Mouse (Mus musculus) CH12.LX (cell line): ENCODE results near the gene Srprb. TPM values are rescaled to one million over a fixed set of nuclear protein-coding genes. Genes with fewer than 3 reads are reported as not detected.

Source experiments
- DNase-seq: peaks from one replicate; pipeline ENCODE4 v3.0.0-alpha.2; 2013; ENCODE audit errors: extremely low read depth
- H3K27ac ChIP-seq: 2 replicates; pipeline ENCODE4 v1.5.1; 2012; ENCODE audit warnings: low read depth, mild to moderate bottlenecking, control low read depth, moderate library complexity; ENCODE audit not compliant: insufficient read depth
- H3K27me3 ChIP-seq: replicated peaks from 2 replicates; pipeline ENCODE3; 2012; ENCODE audit warnings: inconsistent platforms
- H3K36me3 ChIP-seq, 2 experiments: replicated peaks in 1 of 2; 2 replicates each; pipeline versions ENCODE3 to v1.6.1; 2012; ENCODE audit warnings: inconsistent platforms in 1 of 2, low read length in 1 of 2, mild to moderate bottlenecking in 1 of 2, mixed read lengths in 1 of 2, moderate library complexity in 1 of 2; ENCODE audit not compliant: control insufficient read depth in 1 of 2, insufficient read depth in 1 of 2
- H3K4me1 ChIP-seq, 2 experiments: 2 replicates each; pipeline ENCODE4 v1.6.1; 2012; ENCODE audit warnings: inconsistent platforms in 1 of 2, moderate library complexity in 1 of 2; ENCODE audit not compliant: insufficient read depth in 2 of 2, control insufficient read depth in 1 of 2
- H3K4me2 ChIP-seq: 2 replicates; pipeline ENCODE4 v1.6.1; 2012; ENCODE audit warnings: low read depth, mild to moderate bottlenecking, control low read depth; ENCODE audit not compliant: poor library complexity, insufficient read depth, severe bottlenecking
- H3K4me3 ChIP-seq, 3 experiments: fragments of 150-350 bp in 1 of 3; sonication (generic) in 1 of 3; replicated peaks in 1 of 3; 2 replicates each; pipeline versions ENCODE3 to v1.5.1; 2011 to 2012; ENCODE audit warnings: low read depth in 2 of 3, low read length in 2 of 3, mild to moderate bottlenecking in 2 of 3, moderate library complexity in 2 of 3, control low read depth in 1 of 3, improper control_type of control experiment in 1 of 3, inconsistent platforms in 1 of 3, mixed read lengths in 1 of 3; ENCODE audit not compliant: poor library complexity in 1 of 3
- H3K79me2 ChIP-seq: replicated peaks from 2 replicates; pipeline ENCODE4 v1.6.1; 2012; ENCODE audit warnings: mild to moderate bottlenecking, moderate library complexity; ENCODE audit not compliant: control insufficient read depth, poor library complexity, insufficient read depth, severe bottlenecking; ENCODE audit errors: extremely low read depth
- H3K9ac ChIP-seq: 2 replicates; pipeline ENCODE4 v1.6.1; 2012; ENCODE audit warnings: low read depth, mild to moderate bottlenecking, control low read depth, moderate library complexity; ENCODE audit not compliant: insufficient read depth
- H3K9me3 ChIP-seq: replicated peaks from 2 replicates; pipeline ENCODE3; 2012; ENCODE audit warnings: low read length, inconsistent platforms, mixed read lengths
- E2F4 ChIP-seq: IDR thresholded peaks from 2 replicates; pipeline ENCODE4 v1.6.1; 2011; ENCODE audit warnings: low read depth, low read length, improper control_type of control experiment; ENCODE audit not compliant: insufficient replicate concordance
- ETS1 ChIP-seq: conservative IDR thresholded peaks from 2 replicates; pipeline ENCODE4 v1.6.1; 2012; ENCODE audit warnings: low read depth, mild to moderate bottlenecking, inconsistent platforms, low read length, improper control_type of control experiment, moderate library complexity
- IRF4 ChIP-seq: IDR thresholded peaks from 2 replicates; pipeline ENCODE4 v1.6.1; 2014; ENCODE audit warnings: low read depth, mild to moderate bottlenecking, inconsistent platforms, low read length, improper control_type of control experiment
- JUN ChIP-seq: IDR thresholded peaks from 2 replicates; pipeline ENCODE4 v1.6.1; 2011; ENCODE audit warnings: low read depth, mild to moderate bottlenecking, low read length, improper control_type of control experiment, moderate library complexity; ENCODE audit not compliant: insufficient read depth
- KAT2A ChIP-seq: IDR thresholded peaks from 2 replicates; pipeline ENCODE4 v1.6.1; 2012; ENCODE audit warnings: low read length, improper control_type of control experiment, inconsistent platforms; ENCODE audit not compliant: insufficient replicate concordance
- MAFK ChIP-seq: IDR thresholded peaks from 2 replicates; pipeline ENCODE4 v1.6.1; 2011; ENCODE audit warnings: low read length, improper control_type of control experiment; ENCODE audit not compliant: insufficient replicate concordance
- MEF2A ChIP-seq: IDR thresholded peaks from 2 replicates; pipeline ENCODE4 v1.6.1; 2014; ENCODE audit warnings: low read depth, mild to moderate bottlenecking, inconsistent platforms, low read length, improper control_type of control experiment, borderline replicate concordance
- MXI1 ChIP-seq: IDR thresholded peaks from 2 replicates; pipeline ENCODE4 v1.6.1; 2011; ENCODE audit warnings: mild to moderate bottlenecking, low read depth, low read length, improper control_type of control experiment
- MYC ChIP-seq: IDR thresholded peaks from 2 replicates; pipeline ENCODE4 v1.6.1; 2011; ENCODE audit warnings: low read depth, mild to moderate bottlenecking, improper control_type of control experiment, low read length
- NRF1 ChIP-seq: IDR thresholded peaks from 2 replicates; pipeline ENCODE4 v1.6.1; 2014; ENCODE audit warnings: low read depth, mild to moderate bottlenecking, inconsistent platforms, low read length, improper control_type of control experiment, moderate library complexity
- PAX5 ChIP-seq: IDR thresholded peaks from 2 replicates; pipeline ENCODE4 v1.6.1; 2012; ENCODE audit warnings: low read length, inconsistent platforms, mixed read lengths
- POLR2A ChIP-seq: IDR thresholded peaks from 2 replicates; pipeline ENCODE4 v1.6.1; 2011; ENCODE audit warnings: low read depth, mild to moderate bottlenecking, improper control_type of control experiment, low read length
- SIN3A ChIP-seq: IDR thresholded peaks from 2 replicates; pipeline ENCODE4 v1.6.1; 2012; ENCODE audit warnings: low read length, improper control_type of control experiment, inconsistent platforms
- SMC3 ChIP-seq: IDR thresholded peaks from 2 replicates; pipeline ENCODE4 v1.6.1; 2011; ENCODE audit warnings: low read depth, low read length, improper control_type of control experiment
- TCF12 ChIP-seq: IDR thresholded peaks from 2 replicates; pipeline ENCODE4 v1.6.1; 2014; ENCODE audit warnings: low read depth, mild to moderate bottlenecking, inconsistent platforms, low read length, improper control_type of control experiment
- UBTF ChIP-seq: IDR thresholded peaks from 2 replicates; pipeline ENCODE4 v1.6.1; 2012; ENCODE audit warnings: low read depth, mild to moderate bottlenecking, inconsistent platforms, low read length, improper control_type of control experiment, moderate library complexity
- USF1 ChIP-seq: IDR thresholded peaks from 2 replicates; pipeline ENCODE4 v1.6.1; 2014; ENCODE audit warnings: low read depth, mild to moderate bottlenecking, inconsistent platforms, low read length, improper control_type of control experiment
- ZMIZ1 ChIP-seq: IDR thresholded peaks from 2 replicates; pipeline ENCODE4 v1.6.1; 2012; ENCODE audit warnings: low read depth, mild to moderate bottlenecking, inconsistent platforms, low read length, improper control_type of control experiment
- ZNF384 ChIP-seq: IDR thresholded peaks from 2 replicates; pipeline ENCODE4 v1.6.1; 2012; ENCODE audit warnings: low read depth, low read length, improper control_type of control experiment, inconsistent platforms
- dilution Hi-C: fragments of 300-500 bp; cut with MboI; formaldehyde crosslinking; loops from 2 replicates; pipeline ENCODE4 v1.14.3; 2020; ENCODE audit warnings: low sequenced_read_pairs; ENCODE audit not compliant: extremely low pct_unique_long_range_greater_than_20kb, extremely low pct_ligation_motif_present
- in situ Hi-C: fragments of 300-500 bp; cut with MboI; formaldehyde crosslinking; loops from 3 replicates; pipeline ENCODE4 v1.14.3; 2019; ENCODE audit warnings: low sequenced_read_pairs, low pct_ligation_motif_present, low pct_unique_long_range_greater_than_20kb, mixed read lengths
- polyA plus RNA-seq: library from polyadenylated mRNA; unstranded; fragments of >175 nt; gene quantifications from 2 replicates; pipeline ENCODE4 v1.2.1, GENCODE M21; 2012; ENCODE audit warnings: low read depth; ENCODE audit not compliant: insufficient read length
- total RNA-seq, 2 experiments: library from RNA; depleted of rRNA; stranded (reverse); fragments of 300-350 nt in 1 of 2; fragments of >200 nt in 1 of 2; gene quantifications; 2 replicates each; pipeline ENCODE4 v1.2.3; 2012 to 2014

The Srprb gene
- total and polyA plus RNA-seq, 3 experiments = 39.5 to 67.2 (median 59.7) TPM

DNA sequence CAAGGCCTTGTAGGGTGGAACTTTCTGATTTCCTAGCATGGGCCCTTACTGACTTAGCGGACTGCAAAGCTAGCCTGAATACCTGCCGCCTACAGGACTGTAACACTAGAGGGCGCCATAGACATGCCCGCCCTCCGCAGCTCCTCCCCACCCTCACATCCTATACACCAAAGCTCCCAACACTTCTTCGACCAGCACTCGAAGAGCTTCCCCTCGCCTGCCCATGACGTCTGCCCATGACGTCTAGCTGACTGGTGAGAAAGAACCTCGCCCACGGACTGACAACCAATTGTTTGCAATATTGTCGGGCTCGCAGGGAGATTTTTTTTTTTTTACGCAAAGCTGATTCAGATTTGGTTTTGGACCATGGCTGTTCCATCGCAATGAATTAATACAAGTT, 5.9 kb upstream of the Srprb start (continued):
- TF ChIP-seq IRF4 (0 out of 2 replicates have a peak, but pooled peaks have one; percentile 43), UBTF (no peak), MXI1 (no peak), E2F4 (no peak), MYC (no peak), ZNF384 (peak; percentile 72)

DNA sequence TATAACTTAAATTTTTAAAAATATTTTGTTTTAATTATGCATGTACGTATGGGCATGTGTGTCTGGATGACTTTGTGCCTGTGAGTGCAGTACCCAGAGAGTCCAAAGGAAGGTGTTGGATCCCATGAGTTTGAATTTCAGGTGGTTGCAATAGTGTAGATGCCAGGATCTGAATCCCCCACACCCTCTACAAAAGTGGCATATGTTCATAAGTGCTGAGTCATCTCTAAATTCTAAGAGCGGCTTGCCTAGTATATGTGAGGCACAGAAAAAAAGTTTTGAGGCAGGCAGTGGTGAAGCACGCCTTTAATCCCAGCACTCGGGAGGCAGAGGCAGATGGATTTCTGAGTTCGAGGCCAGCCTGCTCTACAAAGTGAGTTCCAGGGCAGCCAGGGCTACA, 3.8 kb upstream of the Srprb start:
- Histone ChIP-seq H3K9ac (no peak overlapping the region), H3K27me3 (peaks cover 19% of the 10 kb centered on the region), H3K27ac (no peak overlapping the region), H3K36me3 (no peaks in the 10 kb centered on the region), H3K4me1 (peaks cover 0 to 2% of the 10 kb centered on the region in 2 experiments; a peak in 2 of 4 replicates), H3K4me2 (no peak overlapping the region), H3K4me3 (no peak overlapping the region), H3K79me2 (peaks cover 9% of the 10 kb centered on the region), H3K9me3 (peaks cover 4% of the 10 kb centered on the region)
- peak; percentile 57; the same call in 1 of the 2 replicates for TF ChIP-seq MAFK
- TF ChIP-seq IRF4 = no peak
- in situ Hi-C loops (no loop called here), dilution Hi-C loops (no loop called here)
- no peak for DNase-seq

DNA sequence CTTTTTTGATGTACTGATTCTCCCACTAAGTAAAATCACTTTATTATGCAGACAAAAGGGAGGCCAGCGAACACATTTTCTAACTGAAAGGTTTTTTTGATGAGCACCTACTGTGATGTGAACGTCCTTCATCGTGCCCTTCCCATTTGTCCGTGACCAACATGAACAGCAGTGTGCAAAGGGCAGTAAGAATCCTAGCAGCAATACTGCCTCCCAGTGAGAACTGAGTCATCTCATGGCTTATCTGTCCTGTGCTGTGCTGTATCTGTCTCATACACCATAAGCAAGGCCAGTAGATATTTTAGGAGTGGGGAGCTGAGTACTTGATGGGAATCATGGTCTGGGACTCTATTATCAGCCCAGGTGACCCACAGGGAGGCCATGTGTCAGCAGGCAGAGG, 13.5 kb downstream of the Srprb start:
- dilution Hi-C loops (no loop called here), in situ Hi-C loops (no loop called here)
- Histone ChIP-seq H3K27ac (no peak overlapping the region), H3K4me2 (no peak overlapping the region), H3K36me3 (peaks cover 37 to 59% of the 10 kb centered on the region in 2 experiments), H3K4me1 (no peaks in the 10 kb centered on the region), H3K79me2 (no peaks in the 10 kb centered on the region; the same call in 1 of the 2 replicates), H3K9ac (no peak overlapping the region), H3K4me3 (no peak overlapping the region), H3K9me3 (no peaks in the 10 kb centered on the region), H3K27me3 (no peaks in the 10 kb centered on the region)
- TF ChIP-seq SMC3 = no peak
- no peak for TF ChIP-seq ZMIZ1
- TF ChIP-seq KAT2A = no peak
- no peak for TF ChIP-seq POLR2A
- no peak for TF ChIP-seq NRF1
- TF ChIP-seq SIN3A = no peak
- no peak for TF ChIP-seq MEF2A
- TF ChIP-seq ETS1 = no peak
- TF ChIP-seq TCF12 = no peak
- no peak for TF ChIP-seq USF1
- no peak for TF ChIP-seq PAX5
- no peak for TF ChIP-seq JUN
- DNase-seq = no peak
